Mouse (Mus musculus): ENCODE measurements around the gene Slco3a1.

Gene Slco3a1

DNA sequence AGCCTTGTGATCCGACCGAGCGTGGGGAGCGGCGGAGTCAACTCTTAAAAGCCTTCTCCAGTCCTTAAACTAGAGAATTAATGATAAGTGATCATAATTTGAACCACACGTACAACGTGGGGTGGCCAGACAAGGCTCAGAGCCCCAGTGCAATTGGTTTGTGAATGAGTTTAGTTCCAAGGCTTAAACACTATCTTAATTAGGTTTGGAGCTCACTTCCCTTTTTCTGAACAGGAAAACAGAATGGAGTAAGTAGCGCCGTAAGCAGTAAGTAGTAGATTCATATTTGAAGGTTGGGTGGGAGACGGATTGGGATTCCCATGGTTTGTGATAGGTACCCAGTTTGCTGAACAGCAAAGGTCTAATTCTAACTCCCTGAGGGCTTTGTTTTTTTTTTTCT is 176.7 kb downstream of the Slco3a1 start:
- DNase-seq: no peak

DNA sequence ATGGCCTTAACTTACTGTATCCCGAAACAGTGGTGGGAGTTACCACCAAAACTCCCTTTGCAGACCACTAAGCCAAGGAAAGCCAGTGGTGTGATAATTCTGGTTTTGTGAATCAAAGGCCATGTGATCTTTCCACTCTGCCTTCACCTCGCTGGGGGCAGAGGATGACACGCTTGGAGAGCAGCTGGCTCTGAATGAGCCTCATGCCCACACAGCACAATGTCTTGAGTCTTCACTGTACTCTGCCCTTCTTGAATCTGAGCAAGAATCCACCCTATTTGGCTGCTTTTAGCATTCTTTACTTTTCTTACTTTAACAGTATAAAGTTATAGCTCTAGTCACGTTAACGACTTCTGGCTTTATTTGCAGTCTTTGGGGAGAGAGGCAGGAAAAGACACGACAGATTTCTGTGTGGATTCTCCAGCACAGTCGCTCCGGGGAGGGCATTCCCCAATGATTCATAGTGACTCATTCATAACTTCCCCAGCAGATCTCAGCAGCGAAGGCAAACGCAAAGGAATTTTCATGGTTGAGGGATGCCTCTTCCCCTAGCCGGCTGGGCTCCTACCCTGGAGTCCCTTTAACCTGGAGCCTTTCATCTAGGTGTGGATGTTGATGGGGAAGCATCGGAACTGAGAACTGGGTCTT is 178.1 kb downstream of the Slco3a1 start:
- no peak for DNase-seq

DNA sequence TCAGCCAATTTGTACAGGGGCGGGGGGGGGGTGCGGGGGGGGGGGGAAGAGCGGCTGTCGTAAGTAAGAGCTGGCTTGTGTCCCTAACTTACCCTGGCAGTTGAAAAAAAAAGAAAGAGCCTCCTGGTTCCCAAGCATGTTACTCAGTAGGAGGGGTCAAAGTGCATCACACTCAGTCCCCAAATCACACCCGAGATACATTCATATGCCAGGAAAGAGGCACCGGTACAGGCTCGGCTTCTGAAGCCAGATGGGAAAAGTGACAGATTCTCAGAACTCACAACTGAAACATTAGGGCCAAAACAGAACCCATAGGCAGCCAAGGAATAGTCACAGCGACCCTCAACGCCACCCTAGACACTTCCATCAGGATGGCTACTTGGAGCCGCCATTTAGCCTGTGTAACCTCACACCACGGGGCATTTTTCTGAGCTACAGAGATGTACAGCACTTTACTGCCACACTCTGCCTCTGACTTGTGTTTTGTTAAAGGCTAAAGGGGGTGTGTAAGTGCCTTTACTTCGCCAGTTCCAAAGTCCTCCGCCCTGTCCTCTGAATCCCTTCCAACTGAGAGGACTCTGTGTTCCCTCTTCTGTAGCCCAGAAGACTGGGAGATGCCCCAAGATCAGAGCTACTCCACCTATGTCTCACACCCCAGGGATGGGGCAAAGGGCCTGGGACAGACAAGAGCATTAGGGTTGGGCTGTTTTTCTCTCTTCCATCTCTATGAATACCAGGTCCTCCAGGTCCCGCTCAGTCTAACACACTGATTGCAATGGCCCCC is 179.2 kb downstream of the Slco3a1 start:
- DNase-seq: no peak

DNA sequence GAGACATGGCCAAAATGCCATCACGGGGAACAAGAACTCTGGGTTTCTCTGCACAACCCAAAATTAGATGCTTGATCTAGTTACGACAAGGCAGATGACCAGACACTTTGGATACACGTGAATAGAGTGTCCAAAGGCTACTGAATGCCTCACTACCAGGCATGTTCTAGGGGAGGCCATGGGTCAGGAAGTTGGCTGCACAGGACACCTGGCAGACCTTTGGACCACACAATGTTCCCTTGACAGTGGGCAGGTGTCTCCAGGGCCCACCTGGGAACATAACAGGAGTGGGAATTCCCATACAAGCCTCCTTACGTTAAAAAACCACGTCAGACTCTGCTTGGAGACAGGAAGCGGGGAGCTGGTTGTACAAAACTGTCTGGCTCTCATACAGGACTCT is 181.5 kb downstream of the Slco3a1 start:
- DNase-seq: no peak

DNA sequence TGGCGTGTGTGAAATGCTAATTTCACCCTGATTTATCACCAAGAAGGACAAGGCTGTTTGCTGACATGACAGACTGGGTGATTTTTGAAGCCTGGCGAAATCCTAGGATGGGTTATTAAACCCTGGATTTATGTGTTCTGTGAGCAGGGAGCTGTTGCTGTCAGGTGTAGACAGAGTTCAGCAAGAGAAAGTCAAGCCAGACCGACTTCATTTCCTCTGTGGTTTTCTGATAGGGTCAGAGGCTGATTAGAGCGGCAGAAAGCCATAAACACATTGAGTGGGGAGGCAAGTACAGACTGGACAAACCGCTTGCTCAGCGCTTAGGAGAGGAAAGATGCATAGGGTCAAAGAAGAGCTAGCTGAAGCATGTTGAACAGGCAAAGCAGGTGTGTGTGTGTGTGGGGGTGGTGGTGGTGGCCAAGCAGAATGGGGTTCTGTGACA is 182.4 kb downstream of the Slco3a1 start:
- no peak for DNase-seq

DNA sequence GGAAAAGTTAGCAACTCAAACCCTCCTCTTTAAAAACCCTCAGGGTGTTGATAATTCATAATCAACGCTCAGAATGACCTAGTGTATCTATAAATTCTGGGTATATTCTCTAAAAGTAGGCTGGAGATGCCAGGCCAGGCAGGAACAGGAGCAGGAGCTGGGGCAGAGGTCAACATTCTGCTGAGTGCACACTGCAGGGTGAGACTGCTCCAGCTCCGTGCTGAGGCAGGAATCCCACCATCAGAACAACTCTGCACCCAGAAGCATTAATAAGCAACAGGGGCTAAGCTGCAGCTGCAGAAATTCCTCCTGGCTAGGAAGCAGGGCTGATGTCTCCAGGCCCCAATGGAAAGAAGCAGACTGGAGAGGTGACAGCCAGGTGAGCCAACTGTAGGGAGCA is 182.9 kb downstream of the Slco3a1 start:
- no peak for DNase-seq

DNA sequence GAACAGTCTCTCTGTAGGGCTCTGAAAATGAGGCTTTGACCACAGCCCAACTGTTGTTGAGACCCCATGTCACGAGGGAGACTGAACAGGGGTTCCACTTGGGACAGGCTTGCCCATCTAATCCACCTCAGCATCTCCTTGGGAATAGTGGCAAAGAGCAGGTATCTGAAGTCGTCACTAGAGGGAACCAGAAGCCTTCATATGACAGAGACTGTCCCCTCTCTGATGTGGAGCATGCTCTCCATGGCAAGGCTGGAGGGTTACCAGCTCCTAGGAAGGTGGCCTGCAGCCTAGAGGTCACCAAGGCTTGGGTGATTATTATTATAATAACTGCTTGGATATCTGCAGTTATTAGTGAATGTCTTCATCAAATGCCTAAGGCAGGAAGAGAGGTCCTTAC is 183.4 kb downstream of the Slco3a1 start:
- DNase-seq: peak; percentile 75 to 81

DNA sequence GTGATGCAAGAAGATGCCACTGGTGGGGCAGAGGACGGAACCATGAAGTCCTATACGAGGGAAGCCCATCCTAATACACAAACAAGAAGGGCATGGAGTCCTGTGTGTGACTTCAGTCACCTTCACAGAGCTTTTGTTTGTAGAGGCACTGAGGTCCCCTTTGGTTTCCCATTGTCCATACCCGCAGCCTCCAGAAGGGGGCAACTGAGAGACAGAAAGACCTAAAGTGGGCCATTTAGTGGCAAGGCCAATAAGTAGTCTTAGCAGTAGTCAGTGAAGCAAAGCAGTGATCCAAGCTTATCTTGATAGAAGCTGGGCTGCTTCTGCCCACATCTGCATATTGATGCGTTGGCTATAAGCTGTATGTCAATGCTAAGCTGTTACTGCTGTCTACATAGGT is 184.9 kb downstream of the Slco3a1 start:
- peak; percentile 73 to 80 for DNase-seq

DNA sequence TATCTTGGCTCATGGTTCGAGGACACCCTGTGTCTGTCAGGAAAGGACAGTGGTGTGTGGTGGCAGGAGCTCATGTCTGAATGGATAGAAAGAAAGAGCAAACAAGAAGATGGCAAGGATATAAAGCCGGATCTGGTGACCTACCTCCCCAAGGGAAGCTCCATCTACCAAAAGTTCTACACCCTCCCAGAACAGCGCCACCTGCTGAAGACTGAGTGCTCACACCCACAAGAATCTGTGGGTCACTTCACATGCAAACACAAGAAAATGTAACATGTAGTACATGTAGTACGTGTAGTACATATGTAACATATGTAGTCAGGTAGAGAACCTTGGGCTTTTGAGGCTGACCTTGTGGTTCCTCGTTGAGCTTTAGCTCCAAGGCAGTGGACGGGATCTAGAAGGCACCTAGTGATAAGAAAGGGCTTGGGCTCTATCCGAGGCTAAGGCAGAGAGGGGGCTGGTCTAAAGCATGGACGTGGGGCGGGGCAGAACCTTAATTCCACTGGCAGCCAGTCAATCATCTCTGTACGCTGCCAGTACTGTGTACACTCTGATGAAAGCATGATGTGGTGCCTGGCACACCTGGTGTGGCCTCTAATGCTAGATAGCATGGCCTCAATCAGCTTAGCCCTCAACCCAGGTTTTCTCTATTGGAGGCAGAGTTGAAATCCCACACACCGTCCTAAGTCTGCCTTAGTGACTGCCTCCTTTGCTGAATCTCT is 186.2 kb downstream of the Slco3a1 start:
- no peak for DNase-seq

DNA sequence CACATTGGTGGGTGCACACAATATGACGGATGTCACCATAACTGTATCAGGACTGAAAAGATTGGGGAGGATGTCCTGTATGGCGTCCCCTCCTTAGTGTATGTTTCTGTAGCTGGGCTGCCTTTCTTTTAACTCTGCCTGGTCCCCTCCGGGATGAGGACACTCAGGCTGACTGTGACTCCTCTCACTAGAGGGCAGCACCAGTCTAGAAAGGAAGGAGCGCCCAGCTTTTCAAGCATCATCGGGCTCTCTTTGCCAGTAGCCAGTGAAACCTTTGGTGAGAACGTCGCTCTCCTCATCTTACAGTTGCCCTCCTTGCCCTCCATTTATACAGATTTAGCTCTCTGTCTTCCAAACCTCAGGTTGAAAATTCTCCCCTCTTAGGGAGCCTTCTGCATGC is 187.2 kb downstream of the Slco3a1 start:
- DNase-seq: peak; percentile 82 to 87

DNA sequence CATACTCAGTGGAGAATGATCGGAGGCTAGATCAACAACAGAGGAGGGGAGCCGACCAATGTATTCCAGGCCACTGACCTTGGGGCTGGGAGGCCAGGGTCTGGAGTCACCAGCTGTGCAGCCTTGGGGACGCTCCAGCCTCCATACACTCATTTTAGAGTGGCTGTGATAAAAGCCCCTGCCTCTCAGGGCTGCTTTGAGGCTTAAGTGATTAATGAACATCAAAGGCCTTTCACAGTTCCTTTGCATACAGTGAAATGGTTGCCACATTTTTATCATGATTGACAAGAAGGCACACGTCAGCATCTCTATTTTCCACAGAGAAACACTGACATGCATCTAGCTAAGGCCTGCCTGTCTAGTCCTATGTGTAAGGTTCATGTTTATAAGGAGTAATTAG is 189.0 kb downstream of the Slco3a1 start:
- DNase-seq: no peak

DNA sequence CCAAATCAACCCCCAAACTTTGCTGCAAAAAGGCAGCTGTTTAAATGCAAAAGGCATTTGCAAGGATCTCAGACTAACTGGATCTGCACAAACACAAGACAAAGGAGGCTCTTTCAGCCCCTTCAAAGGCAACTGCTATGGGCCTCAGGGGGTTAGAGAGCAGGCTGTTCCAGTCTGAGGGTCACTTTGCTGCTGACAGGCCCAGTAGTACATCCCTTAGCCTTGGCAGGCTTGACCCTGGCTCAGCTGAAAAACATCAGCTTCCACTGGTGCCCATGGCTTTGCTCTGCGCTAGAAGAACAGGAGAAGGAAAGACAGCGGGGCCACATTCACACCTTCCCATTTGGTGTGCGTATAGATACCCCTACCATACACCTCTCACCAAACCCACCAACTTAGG is 189.6 kb downstream of the Slco3a1 start:
- no peak for DNase-seq

DNA sequence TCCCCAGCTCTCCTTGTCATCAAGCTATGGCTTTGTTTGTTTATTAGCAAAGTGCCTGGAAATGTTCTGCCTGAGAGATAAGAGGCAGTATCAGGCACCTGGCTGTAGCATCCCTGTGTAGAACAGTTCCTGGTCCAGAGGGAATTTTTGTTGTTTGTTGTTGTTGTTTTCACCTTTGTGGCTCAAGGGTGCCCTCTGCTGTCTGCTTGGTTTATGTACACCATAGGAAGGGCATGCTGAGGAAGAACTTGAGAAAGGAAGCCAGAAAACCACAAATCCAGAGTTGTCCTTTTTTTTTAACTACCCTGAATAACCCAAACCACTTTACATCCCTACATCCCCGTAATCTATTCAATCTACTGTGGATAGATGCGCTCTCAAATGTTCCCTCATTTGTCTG is 191.1 kb downstream of the Slco3a1 start:
- peak; percentile 48 to 65 for DNase-seq

DNA sequence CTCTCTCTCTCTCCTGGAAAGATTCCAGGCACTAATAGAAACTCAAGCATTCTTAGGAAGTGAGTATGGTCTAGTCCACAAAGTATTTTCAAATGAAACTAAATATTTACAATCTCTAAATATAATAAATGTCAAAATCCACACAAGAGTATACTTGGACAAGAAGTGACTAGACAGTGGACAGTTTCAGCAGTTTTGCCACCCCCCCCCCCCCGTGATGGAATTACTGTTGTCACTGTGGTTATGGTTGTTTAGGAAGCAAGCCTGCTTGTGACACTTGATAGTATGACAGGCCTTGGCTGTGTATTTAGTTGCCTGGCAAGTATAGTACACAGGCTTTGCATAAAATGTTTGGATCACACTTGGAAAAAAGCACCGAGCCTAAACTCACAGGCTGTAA is 192.9 kb downstream of the Slco3a1 start:
- no peak for DNase-seq

DNA sequence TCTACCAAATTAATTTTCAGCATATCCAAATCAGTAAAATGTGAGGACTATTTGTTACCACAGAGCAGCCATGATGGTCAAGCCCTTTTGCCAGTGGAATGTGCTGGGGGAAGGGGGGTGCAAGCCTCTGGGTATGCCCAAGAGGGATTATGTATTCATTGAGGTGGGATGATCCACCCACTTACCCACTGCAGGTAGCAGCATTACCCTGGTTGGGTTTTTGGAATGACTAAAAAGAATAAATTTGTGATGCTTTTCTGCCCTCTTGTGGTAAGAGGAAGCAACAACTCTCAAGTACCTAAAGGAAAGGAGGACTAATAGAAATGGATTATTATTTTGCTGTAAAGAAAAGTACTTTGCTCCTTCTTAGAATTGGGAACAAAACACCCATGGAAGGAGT is 197.6 kb downstream of the Slco3a1 start:
- peak; percentile 35 to 51 for DNase-seq

DNA sequence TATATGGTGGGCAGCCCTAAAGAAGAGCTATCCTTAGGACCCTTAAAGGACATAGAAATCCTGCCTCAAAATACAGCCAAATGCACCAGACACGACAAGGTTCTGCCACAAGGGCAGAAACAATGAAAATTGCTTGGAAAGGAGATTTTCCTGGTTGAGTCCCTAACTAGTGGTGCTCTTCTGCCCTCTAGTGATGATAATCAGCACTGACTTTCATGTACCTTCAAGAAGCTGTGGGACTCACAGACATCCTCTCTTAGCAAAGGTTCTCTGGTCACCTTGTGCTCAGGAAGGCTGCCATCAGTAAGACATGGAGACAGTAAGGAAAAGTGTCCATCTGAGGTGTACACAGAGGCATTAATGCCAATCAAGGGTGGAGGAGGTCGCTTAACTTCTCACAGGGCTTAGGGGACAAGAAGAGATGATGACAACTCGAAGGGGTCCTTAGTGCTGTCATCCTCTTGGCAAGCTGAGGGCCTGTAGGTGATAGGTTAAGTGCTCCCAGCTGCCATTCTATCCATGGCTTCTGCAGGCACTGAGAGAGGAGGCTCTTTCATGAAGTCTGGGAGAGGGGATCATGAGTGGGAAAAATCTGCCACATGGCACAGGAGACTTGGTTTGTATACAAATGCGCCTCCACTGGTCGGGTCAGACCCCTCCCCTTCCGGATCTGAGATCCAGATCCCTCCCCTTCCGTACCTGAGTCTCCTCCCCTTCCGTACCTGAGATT is 199.9 kb downstream of the Slco3a1 start:
- peak; percentile 78 to 82 for DNase-seq

DNA sequence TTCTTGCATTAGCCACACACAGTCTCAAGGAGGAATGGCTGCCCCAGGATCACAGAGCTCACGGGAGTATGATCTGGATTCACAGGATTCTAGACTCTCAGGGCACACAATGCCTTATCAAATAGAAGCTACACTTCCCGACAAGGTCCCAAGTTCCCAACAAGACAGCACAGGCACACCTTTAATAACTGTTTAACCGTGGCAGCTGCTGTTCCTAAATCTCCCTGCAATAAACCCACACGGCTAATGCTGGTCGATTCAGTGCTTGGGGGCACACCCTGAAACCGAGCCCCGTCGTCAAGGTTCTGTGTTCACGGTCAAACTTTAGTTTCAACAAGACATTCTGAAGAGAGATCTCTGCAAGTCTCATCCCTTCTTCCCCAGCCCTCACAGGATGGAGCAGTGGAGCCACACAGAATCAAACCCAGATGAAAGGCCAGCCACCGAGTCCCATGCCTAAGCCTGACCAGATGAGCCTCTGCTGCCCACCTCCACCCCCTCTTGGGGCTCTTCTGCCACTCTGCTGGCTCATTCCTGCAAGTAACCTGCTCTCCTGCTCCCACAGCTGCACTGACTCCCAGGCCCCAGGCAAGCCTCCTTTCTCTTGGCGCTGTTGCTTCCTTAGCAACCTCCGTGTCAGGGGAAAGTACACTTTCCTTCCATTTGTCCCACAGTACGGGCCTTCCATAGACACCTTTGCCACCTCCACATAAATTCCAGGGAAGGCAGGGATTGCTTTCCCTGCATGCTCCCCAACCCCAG is 200.7 kb downstream of the Slco3a1 start:
- DNase-seq: no peak

DNA sequence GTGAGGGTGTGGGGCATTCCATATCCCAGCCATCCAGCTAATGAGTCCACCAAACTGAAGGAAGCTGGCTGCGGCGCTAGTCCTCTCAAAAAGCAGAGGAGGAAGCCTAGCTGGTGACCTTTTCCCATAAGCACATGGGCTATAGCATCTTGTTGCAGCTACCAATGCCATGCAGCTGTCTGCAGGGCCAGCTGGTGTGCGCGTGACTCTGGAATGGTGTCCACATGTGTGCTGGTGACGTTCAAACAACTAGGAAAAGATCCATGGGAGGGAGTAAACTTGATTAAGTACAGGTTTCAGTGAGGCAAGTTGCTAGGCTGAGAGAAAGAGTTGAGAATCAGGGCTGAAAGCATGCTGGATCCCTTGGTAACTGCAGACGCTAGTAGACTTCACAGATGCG is 201.3 kb downstream of the Slco3a1 start:
- DNase-seq: no peak

DNA sequence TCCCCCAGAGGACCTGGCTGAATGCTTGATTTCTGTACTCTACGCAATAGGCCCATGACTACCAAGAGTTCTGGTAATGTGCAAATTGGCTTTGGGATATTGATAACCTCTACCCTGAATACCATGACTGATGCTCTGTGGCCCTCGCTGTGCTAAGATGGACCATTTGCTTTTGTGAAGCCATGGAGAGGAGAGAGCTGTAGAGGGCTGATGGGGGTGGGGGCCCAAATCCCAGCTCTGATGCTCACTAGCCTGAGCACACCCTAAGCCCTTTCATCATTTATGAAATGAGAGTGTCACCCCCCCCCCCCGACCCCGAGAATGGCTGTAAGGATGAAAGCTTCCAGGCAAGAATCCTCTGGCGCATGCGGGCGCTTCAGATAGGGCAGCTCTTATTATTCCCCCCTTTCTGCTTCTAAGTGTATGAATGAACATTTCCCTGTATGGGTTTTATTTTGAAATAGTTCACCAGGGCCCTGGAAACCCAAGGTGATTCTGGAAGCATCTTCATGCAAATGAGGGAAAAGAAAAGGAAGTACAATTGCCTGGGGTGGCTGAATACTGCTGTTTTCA is 206.2 kb downstream of the Slco3a1 start:
- DNase-seq: no peak

DNA sequence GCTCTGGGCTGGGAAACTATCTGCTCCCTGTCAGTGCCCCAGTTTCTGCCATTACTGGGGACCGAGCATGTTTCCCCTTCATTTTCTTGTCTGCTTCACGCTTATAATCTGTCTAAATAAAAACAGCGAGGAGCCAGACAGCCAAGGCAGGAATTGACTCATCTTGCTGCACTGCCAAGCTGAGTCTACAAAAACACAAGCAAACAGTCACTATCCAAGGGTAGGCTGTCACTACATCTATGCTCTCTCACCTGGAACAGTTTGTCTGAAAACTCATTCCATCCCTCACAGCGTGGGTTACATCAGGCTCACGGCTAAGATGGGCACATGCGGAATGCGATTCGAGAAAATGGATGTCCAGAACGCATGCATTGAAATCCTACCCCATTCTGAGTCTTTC is 207.6 kb downstream of the Slco3a1 start:
- no peak for DNase-seq

DNA sequence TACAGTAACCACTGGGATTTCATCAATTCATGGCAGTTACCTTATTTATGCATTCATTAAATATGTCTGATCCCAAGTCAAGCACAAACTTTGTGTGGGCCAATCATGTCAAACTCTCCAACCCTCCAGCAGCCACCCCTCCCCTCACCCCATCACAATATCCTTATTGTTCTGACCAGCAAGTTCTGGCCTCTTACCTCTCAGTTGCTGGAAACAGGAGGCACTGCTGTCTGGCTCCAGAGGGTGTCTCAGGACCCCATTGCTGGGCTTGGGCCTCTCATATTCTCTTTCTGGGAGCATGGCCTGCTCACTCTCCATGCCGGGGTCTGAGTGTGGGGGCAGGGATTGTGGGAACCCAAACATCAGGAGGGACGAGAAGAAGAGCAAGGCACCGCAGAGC is 208.1 kb downstream of the Slco3a1 start:
- no peak for DNase-seq
